Mouse (Mus musculus): Measurements from ENCODE around the gene Fhad1.

Fhad1 gene

GRCm38 (mm10) chr4:141886385-141886968 lies 128.4 kb downstream of the Fhad1 start:
- no peak for DNase-seq (ENCODE audit: low spot score in 2 of 2)

DNA sequence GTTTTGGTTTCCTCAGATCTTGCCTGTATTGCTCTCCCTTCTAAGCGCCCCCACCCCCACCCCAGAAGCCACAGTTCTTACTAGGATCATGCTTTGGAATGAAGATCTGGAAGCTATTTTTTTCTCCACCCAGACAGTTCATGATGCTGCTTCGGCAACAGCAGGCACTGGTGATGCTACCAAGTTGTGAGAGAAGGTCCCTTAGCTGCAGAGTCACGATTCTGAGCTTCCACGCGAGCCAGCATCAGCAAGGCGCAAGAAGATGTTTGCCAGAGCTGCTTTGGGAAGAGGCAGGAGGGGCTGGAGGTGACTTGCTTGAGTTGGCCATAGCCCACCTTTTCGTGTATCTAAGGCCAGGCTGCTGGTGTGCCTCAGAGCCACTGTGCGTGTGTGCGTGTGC lies 129.4 kb downstream of the Fhad1 start:
- no peak for DNase-seq (ENCODE audit: low spot score in 2 of 2)

- no peak for DNase-seq (ENCODE audit: low spot score in 2 of 2)
Measured at GRCm38 (mm10) chr4:141882858-141883257, 132.0 kb downstream of the Fhad1 start.

DNA sequence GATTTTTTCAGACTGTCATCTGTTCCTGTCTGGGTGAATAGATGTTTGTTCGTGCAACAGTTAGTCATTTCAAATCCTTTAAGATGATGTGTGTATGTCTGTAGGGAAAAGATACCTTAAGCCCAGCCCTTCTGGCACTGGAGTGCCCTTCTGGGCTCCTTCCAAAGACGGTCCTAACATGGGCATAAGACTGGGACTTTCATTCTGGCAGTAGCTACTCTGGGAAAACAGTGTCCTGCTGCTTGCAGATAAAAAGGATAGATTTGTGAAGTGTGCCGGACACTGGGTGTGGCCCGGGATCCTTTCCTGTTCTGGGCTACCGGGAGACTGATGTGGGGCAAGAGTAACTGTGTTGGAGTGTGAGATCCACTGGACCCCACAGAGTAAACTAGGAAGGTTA lies 132.9 kb downstream of the Fhad1 start:
- no peak for DNase-seq (ENCODE audit: low spot score in 2 of 2)

GRCm38 (mm10) chr4:141881289-141881914 lies 133.5 kb downstream of the Fhad1 start:
- no peak for DNase-seq (ENCODE audit: low spot score in 2 of 2)

DNA sequence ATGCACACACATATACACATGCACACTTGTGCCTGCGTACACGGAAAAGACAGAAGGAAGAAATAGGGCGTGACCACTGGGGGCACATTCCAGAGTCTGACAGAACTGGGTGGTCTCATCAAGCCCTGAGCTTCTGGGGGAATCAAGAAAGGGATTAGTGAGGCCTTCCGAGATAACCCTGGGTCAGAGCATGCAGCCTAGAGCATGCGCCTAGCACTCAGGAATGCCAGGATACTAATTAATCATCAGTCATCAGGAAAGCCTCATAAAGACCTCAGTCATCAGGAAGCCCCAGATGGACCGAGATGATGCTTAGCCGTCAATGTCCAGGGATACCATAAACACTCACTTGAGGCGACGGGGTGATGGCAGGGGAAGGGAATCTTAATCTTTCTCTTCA lies 135.0 kb downstream of the Fhad1 start:
- DNase-seq (ENCODE audit: low spot score in 2 of 2): no peak

DNA sequence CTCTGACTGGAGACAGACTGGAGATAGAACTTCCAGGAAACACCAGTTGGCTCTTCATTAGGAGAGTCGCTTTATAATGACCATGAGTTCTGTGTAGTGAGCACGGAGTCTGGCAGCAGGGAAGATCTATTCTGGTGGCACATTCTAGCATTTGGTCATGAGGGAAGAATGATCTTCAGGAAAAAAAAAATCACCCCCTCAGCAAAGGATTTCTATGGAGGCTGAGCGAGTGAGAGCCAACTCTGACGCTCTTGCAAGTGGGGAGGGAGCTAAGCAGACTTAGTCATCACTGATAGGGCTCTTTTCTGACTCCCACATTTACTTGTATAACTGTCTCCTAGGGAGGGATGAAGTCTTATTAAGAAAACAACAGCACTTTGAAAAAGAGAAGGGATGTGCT lies 135.8 kb downstream of the Fhad1 start:
- DNase-seq (ENCODE audit: low spot score in 2 of 2): no peak

GRCm38 (mm10) chr4:141878621-141879020 lies 136.3 kb downstream of the Fhad1 start:
- no peak for DNase-seq (ENCODE audit: low spot score in 2 of 2)

GRCm38 (mm10) chr4:141875481-141876108 lies 139.3 kb downstream of the Fhad1 start:
- DNase-seq (ENCODE audit: low spot score in 2 of 2): no peak

GRCm38 (mm10) chr4:141874601-141875460 lies 140.1 kb downstream of the Fhad1 start, which contains the start of gene Efhd2:
Gene Efhd2 (minus strand): TSS chr4:141874920.
- peak; percentile 73 to 78 for DNase-seq (ENCODE audit: low spot score in 2 of 2)

GRCm38 (mm10) chr4:141874111-141874600 lies 140.7 kb downstream of the Fhad1 start:
- no peak for DNase-seq (ENCODE audit: low spot score in 2 of 2)

DNA sequence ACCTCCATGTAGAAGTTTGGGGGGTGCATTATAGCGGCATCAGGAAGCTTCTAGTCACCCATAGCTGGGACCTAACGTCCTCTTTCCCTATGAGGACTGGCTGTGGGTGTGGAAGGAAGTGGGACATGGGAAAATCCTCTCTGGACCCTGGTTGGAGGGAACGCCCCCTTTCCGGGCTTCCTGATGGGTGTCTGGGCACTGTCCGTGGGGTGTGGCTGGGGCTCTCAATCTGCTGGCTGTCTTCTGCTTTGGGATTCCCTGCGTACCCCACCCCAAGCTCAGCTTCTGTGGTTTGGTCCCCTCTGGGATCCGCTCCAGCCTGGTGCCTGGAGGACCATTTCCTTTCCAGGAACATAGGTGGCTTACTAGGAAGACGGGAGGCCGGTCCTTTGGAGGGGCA lies 141.9 kb downstream of the Fhad1 start:
- DNase-seq (ENCODE audit: low spot score in 2 of 2): no peak

GRCm38 (mm10) chr4:141871909-141872308 lies 143.0 kb downstream of the Fhad1 start:
- DNase-seq (ENCODE audit: low spot score in 2 of 2): no peak

DNA sequence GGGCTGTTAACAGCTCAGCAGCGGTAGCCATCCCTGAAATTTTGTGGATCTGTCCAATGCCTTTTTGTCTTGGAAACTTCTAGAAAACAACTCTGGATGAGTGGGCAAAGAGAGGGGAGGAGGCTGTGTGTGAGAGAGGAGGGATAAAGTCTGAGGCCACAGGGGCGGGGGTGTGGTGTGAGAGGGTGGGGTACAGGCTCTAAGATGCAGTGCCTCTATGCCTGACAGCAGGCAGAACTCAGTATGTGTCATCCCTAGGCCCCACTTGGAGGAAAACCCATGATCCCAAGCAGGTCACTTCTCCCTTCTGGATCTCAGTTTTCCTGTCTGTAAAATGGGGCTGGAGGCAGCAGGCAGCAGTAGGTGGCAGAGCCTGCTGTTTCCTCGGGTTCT lies 143.6 kb downstream of the Fhad1 start:
- DNase-seq (ENCODE audit: low spot score in 2 of 2): no peak

GRCm38 (mm10) chr4:141870666-141871332 lies 144.1 kb downstream of the Fhad1 start:
- DNase-seq (ENCODE audit: low spot score in 2 of 2): peak; percentile 36 to 47

GRCm38 (mm10) chr4:141869436-141870215 lies 145.3 kb downstream of the Fhad1 start:
- DNase-seq (ENCODE audit: low spot score in 2 of 2): no peak

- DNase-seq (ENCODE audit: low spot score in 2 of 2): no peak
Measured at GRCm38 (mm10) chr4:141868051-141868450, 146.8 kb downstream of the Fhad1 start.

GRCm38 (mm10) chr4:141867498-141867897 lies 147.4 kb downstream of the Fhad1 start:
- no peak for DNase-seq (ENCODE audit: low spot score in 2 of 2)

DNA sequence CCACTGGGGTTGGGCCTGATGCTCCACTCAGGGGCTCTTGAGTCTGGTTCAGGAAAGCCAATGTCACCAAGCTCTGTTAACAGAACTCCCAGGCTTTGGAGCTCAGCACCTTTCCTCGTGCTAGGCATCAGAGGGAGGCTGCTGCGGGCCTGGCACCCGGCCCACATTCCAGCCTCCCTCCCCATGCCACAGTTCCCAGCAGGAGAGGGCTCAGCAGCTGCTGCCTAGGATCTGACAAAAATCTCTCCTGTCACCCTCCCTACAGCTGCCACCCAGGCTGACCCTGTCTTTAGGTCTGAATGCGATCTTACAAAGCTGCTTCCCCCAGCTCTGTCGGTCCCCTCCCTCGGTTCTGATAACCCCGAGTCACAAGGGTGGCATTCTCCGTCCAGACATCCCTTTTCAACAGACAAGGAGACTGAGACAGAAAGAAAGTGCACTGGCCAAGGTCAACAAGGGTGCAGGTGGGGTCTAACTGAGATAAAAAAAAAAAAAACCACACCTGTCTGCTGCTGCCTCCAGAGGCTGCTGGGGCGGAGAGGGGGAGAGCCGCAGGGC lies 147.9 kb downstream of the Fhad1 start:
- no peak for DNase-seq (ENCODE audit: low spot score in 2 of 2)

GRCm38 (mm10) chr4:141865600-141865999 lies 149.3 kb downstream of the Fhad1 start:
- no peak for DNase-seq (ENCODE audit: low spot score in 2 of 2)
